Mouse (Mus musculus) lung, adult 2 months (tissue): ENCODE measurements around the gene Adamtsl1. TPM values are rescaled to one million over a fixed set of nuclear protein-coding genes. Genes with fewer than 3 reads are reported as not detected.

Experiments
- DNase-seq: peaks from one replicate; pipeline ENCODE4 v3.0.0; 2022
- H3K4me1 ChIP-seq: fragments of 200-500 bp; 2 replicates; pipeline ENCODE4 v1.6.1; 2011; ENCODE audit warnings: low read length; ENCODE audit not compliant: control insufficient read depth, insufficient read depth
- H3K4me3 ChIP-seq: fragments of 200-500 bp; replicated peaks from 2 replicates; pipeline ENCODE3; 2011; ENCODE audit warnings: low read depth, mild to moderate bottlenecking, control low read depth, low read length; ENCODE audit errors: extremely low read depth
- CTCF ChIP-seq: fragments of 200-500 bp; IDR thresholded peaks from 2 replicates; pipeline ENCODE4 v1.5.1; 2011; ENCODE audit warnings: mild to moderate bottlenecking, low read length, control low read depth; ENCODE audit not compliant: insufficient read depth
- POLR2A ChIP-seq: fragments of 200-500 bp; IDR thresholded peaks from 2 replicates; pipeline ENCODE4 v1.6.1; 2011; ENCODE audit warnings: low read depth, mild to moderate bottlenecking, control low read depth, low read length, borderline replicate concordance; ENCODE audit errors: extremely low read depth
- WGBS: fragments of 180-500 bp; shearing (Covaris S2); methylation state at CpG from one replicate; pipeline ENCODE4 v1.1.7; 2018; 5-methylcytosine and 5-hydroxymethylcytosine counted together
- polyA plus RNA-seq: library from polyadenylated mRNA; depleted of rRNA; stranded (reverse); fragments of >200 nt; gene quantifications from 2 replicates; pipeline ENCODE4 v1.2.3, GENCODE M21; 2012; rRNA removed

Gene Adamtsl1
- polyA plus RNA-seq: 8.4 and 10.8 TPM in 2 replicates

DNA sequence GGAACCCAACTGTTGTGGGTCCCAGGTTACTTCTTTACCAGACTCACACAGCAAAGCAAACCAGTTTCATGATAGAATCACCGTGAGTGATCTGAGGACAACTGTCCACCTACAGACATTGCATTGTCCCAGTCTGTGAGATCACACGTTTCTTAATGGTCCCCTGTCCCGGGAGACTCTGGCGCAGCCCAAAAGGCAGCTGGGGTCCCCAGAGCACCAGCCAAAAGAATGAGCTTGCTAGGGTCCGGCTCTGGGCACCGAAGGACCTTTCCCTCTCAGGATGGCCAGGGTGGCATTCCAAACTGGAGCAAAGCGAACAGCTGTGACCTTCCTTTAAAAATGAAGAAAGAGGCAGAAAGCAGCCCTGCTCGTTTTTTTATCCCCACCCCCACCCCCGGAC, at the start of gene Adamtsl1:
Adamtsl1 (plus strand) TSS at position 381 of the 400 bp plus-strand sequence.
- no peaks in the 10 kb centered on the region for H3K4me1 ChIP-seq
- H3K4me3 ChIP-seq: peak within 1 kb of the TSS; percentile 45
- peak; percentile 24 for DNase-seq
- 3% methylated on average over 9 of the region's 9 CpGs for WGBS
- TF ChIP-seq POLR2A (no peak), CTCF (no peak)

DNA sequence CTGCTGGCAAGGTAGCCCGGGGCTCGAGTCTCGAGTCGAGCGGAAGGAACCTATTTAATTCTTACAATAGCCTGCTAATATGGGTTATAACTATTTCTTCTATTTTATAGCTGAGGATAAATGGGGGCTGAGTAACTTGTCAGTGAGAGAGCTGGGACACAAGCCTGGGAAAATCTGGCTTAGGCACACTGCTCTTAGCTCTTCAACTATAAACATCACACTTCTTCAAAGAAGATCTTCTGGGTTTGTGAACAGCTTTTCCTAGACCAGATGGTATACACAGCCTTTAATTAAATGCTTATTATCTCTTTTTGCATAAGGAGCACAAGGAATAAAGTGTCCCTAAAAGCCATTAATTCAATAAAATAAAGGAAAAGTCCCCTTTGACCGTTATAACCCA, 30.4 kb upstream of the Adamtsl1 start:
- no peak for DNase-seq
- Histone ChIP-seq H3K4me3 (no peak overlapping the region), H3K4me1 (no peaks in the 10 kb centered on the region)
- 91% methylated on average over 6 of the region's 6 CpGs for WGBS
- TF ChIP-seq CTCF: no peak

DNA sequence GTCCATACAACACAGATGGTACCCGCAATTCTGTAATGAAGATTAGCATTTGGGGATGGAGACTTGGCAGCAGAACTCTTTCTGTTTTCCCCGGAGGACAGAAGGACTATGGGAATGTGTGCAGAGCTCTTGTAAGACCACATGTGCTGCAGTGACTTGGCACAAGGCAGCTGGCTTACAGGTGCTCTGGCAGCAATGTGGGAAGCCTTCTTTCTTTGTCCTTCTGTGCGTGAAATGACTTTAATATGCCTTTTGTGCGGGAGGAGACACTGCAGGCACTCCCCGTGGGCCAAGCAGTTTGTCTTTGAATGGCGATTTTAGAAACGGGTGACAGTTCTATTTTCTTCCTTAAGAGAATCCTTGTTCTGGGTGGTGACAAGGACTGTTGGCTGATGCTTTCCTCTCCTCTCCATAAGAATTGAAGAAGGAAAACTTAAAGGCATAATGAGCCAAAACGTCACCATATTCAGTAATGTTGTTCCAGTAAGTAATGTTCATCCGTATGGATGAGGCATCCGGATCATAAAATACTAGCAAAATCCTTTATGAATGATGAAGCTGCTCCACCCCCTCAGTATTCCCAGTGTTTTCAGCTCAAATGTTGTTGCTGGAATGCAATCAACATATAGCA, 27.5 kb upstream of the Adamtsl1 start:
- WGBS: 76% methylated on average over 10 of the region's 10 CpGs
- TF ChIP-seq POLR2A: no peak
- no peak for TF ChIP-seq CTCF
- H3K4me3 ChIP-seq: no peak overlapping the region
- no peaks in the 10 kb centered on the region for H3K4me1 ChIP-seq
- no peak for DNase-seq

DNA sequence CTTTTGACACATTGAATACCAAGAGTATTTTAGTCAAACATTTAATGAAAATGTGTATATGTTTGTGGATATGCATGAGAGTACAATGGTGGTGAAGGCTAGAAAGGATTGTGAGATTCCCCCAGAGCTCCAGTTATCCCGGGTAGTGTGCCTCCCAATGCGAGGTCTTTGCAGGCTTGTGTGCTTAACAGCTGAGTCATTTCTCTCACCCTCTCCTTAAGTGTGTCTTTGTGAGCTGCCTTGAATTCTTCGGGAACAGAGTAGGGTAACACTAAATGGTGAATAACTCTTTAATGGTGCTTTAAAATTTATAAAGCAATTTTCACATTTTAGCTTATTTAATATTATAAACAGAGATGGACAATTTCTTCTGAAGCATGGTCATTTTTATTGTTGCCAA, 8.3 kb upstream of the Adamtsl1 start:
- no peaks in the 10 kb centered on the region for H3K4me1 ChIP-seq
- 51% methylated on average over 3 of the region's 3 CpGs for WGBS
- TF ChIP-seq POLR2A: no peak
- no peak for DNase-seq
- H3K4me3 ChIP-seq: no peak overlapping the region

DNA sequence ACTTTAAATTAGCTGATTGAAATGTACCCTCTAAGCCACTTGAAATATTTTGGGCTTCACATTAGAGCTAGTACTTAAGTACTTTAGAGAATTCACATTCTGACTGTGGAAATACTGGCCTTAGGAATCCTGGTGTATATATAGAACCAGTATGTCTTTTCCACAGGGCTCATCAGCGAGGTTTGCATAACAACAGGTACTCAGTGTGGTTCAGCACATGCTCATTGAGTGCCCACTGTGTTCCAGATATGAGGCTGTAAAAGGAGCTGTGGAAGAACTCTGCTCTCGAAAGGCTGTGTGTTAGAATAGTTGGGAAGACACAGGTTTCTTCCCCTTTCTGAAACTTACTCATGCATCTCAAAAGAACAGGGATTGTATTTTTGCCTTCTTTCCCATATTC, 7.0 kb upstream of the Adamtsl1 start:
- 63% methylated on average over 2 of the region's 2 CpGs for WGBS
- H3K4me1 ChIP-seq: no peaks in the 10 kb centered on the region
- no peak for DNase-seq

DNA sequence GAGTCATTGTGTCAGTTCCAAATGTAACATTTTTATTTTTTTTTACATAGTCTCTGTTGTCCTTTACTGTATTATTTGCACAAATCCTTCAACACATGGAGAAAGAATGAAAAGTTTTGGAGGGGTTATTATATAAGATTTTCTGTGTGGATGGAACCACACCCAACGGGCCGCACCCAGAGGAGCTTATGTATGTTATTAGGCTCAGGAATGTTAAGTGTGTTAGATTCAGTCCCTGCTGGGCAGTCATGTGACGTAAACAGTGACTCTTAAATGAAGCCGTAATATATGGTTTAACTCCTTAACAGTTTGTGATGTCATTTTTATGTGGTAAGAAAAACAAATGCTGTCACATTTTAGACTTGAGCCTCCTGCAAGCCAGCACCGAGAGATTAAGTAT, 6.5 kb upstream of the Adamtsl1 start:
- no peak overlapping the region for H3K4me3 ChIP-seq
- TF ChIP-seq POLR2A: no peak
- TF ChIP-seq CTCF: no peak
- no peaks in the 10 kb centered on the region for H3K4me1 ChIP-seq
- WGBS: 55% methylated on average over 5 of the region's 5 CpGs
- DNase-seq: no peak

More for the DNA sequence above, 7.0 kb upstream of the Adamtsl1 start:
- no peak overlapping the region for H3K4me3 ChIP-seq
- no peak for TF ChIP-seq POLR2A

DNA sequence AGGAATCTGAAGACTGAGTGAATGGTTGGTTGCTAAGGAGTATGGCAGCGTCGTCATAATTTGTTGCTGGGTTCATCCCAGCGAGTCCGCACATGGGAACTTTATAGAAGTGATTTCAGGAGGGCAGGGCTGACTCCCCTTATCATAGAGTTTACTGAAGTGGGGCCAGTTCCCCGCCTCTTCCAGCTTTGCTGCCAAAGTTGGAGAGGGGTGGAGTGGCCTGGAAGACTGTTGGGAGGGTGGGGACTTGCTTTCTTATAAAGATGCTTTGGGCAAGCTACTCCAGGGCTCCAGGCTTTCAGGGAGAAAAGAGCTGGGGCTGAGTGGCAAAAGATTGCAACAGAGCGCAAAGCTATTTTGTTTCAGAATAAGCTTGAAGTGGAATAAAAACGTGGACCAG, 684 bp upstream of the Adamtsl1 start:
- WGBS: 28% methylated on average over 7 of the region's 7 CpGs
- peak; percentile 77 for DNase-seq
- Histone ChIP-seq H3K4me1 (no peaks in the 10 kb centered on the region), H3K4me3 (peak overlapping the region; percentile 15)
- TF ChIP-seq POLR2A (no peak), CTCF (no peak)

DNA sequence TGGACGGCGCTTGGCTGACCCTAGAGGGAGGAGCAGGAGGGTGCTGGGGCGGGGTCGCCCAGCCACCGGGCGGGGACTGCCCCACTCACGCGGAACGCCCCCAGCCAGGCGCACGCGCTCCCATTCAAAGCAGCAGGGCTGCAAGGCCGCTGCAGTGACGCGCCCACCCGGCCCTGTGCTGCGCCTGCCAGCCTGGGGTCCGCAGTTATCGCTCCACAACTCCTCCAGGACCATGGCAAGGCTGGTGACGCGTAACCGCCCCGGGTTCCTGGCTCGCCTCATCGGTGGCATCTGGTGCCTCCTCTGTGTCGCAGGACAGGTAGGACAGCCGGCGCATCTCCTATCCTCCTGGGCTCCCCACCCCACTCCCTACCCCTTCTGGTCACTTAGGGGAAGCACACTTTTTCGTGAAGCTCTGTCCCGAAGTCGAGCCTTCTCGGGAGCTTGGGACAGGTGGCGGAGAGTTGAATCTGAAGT, 271 bp downstream of the Adamtsl1 start:
- peak; percentile 33 for DNase-seq
- no peaks in the 10 kb centered on the region for H3K4me1 ChIP-seq
- peak overlapping the region; percentile 45 for H3K4me3 ChIP-seq
- WGBS: 3% methylated on average over 33 of the region's 33 CpGs
- no peak for TF ChIP-seq POLR2A
- no peak for TF ChIP-seq CTCF

DNA sequence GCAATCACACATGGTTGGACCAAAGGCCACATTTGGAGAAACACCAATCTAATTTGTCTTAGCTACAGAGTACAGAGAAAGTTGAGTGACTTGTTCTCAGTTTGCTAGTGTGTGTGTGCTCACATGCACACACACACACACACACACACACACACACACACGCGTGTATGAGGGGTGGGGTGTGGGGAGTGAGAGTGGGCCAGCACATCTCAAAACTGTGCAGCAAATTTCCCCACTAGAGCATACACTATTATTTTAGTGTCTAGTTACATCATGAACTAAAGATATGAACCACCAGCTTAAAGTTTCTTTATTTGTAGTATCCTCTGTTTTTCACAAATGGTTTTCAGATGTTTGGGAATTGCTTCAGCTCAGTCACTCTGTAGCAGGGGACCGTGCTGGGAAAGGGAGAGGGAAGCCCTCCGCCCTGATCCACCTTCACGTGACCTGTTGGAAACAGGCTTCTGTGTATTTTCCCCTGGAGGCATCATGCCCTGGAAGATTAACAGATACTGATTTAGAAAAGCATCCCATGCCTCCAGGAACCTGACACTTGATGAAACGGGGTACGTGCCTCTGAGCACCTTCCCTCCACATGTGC, 13.1 kb downstream of the Adamtsl1 start:
- Histone ChIP-seq H3K4me1 (no peaks in the 10 kb centered on the region), H3K4me3 (no peak overlapping the region)
- WGBS: 91% methylated on average over 7 of the region's 7 CpGs
- TF ChIP-seq CTCF (no peak), POLR2A (no peak)
- no peak for DNase-seq

DNA sequence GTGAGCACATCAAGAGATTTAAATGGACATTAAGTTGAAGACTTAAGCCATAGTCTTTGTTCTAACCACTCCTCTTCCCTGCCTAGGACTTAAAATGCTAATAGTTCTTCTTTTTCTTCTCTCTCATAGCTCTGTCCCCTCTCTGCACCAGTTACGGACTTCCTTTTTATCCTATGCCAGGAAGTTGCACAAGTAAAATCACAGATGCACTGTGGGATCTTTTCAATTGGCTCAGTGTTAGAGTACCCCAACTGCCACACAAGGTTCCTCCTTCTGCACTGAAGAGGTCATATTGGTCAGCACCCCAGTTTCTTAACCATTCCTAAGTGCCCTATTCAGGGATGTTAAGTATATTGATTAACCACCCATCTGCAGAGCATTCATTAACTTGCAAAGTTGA, 15.9 kb downstream of the Adamtsl1 start:
- 76% methylated on average over 1 of the region's 1 CpGs for WGBS
- Histone ChIP-seq H3K4me1 (no peaks in the 10 kb centered on the region), H3K4me3 (no peak overlapping the region)
- no peak for TF ChIP-seq POLR2A
- DNase-seq: no peak
